Mouse (Mus musculus): ENCODE measurements around the gene Senp2. TPM values are rescaled to one million over a fixed set of nuclear protein-coding genes. Genes with fewer than 3 reads are reported as not detected.

Senp2 gene
- total and polyA plus RNA-seq, 3 experiments = 37.8 to 60.8 (median 42.8) TPM

DNA sequence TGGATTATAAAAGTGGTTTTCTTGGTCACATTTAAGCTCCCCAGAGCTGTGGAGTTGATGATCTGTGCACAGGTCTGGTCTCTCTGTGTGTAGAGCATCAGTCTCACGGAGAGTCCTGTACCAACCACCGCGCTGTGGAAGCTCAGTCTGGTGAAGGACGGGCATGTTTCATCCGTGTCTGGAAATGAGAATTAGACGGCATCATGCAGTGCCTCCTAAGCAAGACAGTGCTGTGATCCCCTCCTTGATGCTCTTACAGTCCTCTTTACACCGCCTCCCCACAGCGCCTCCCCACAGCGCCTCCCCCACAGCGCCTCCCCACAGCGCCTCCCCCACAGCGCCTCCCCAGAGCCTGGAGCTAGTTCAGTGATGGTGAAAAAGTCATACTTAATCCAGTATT is 25.2 kb upstream of the Senp2 start:
- Histone ChIP-seq H3K9ac (ENCODE audit: insufficient read depth, low read depth) (no peak overlapping the region), H3K4me2 (ENCODE audit: insufficient read depth, low read depth, poor library complexity, severe bottlenecking) (no peak overlapping the region), H3K27me3 (replicated peaks) (no peaks in the 10 kb centered on the region), H3K79me2 (replicated peaks; ENCODE audit: control insufficient read depth, extremely low read depth, insufficient read depth, poor library complexity, severe bottlenecking) (no peaks in the 10 kb centered on the region), H3K4me1 (ENCODE audit: control insufficient read depth in 1 of 2, insufficient read depth in 2 of 2) (peaks cover 3 to 15% of the 10 kb centered on the region in 2 experiments; a peak in 3 of 4 replicates), H3K36me3 (replicated peaks in 1 of 2; ENCODE audit: control insufficient read depth in 1 of 2, insufficient read depth in 1 of 2, low read length in 1 of 2) (no peaks in the 10 kb centered on the region), H3K4me3 (replicated peaks in 1 of 3; ENCODE audit: low read depth in 2 of 3, low read length in 2 of 3, poor library complexity in 1 of 3) (no peak overlapping the region), H3K27ac (ENCODE audit: insufficient read depth, low read depth) (no peak overlapping the region), H3K9me3 (replicated peaks; ENCODE audit: low read length) (no peaks in the 10 kb centered on the region)
- DNase-seq (ENCODE audit: extremely low read depth) = no peak
- TF ChIP-seq MEF2A (IDR thresholded peaks at IDR 0.05; ENCODE audit: borderline replicate concordance, low read depth, low read length) = no peak
- TF ChIP-seq TCF12 (IDR thresholded peaks at IDR 0.05; ENCODE audit: low read depth, low read length) = no peak
- TF ChIP-seq CHD1 (IDR thresholded peaks at IDR 0.05; ENCODE audit: low read depth, low read length) = no peak
- no peak for TF ChIP-seq ETS1 (conservative IDR thresholded peaks at IDR 0.05; ENCODE audit: low read depth, low read length)
- no peak for TF ChIP-seq USF1 (IDR thresholded peaks at IDR 0.05; ENCODE audit: low read depth, low read length)
- TF ChIP-seq TBP (conservative IDR thresholded peaks at IDR 0.05; ENCODE audit: low read depth, low read length) = no peak
- no peak for TF ChIP-seq ZMIZ1 (IDR thresholded peaks at IDR 0.05; ENCODE audit: low read depth, low read length)
- no peak for TF ChIP-seq RCOR1 (conservative IDR thresholded peaks at IDR 0.05; ENCODE audit: low read depth, low read length)
- no peak for TF ChIP-seq JUN (IDR thresholded peaks at IDR 0.05; ENCODE audit: insufficient read depth, low read depth, low read length)
- no peak for TF ChIP-seq RAD21 (IDR thresholded peaks at IDR 0.05; ENCODE audit: low read depth, low read length)
- TF ChIP-seq MYC (IDR thresholded peaks at IDR 0.05; ENCODE audit: low read depth, low read length) = no peak
- in situ Hi-C loops (cut with MboI; ENCODE audit: low pct_ligation_motif_present, low pct_unique_long_range_greater_than_20kb, low sequenced_read_pairs) = no loop called here
- dilution Hi-C loops (cut with MboI; ENCODE audit: extremely low pct_ligation_motif_present, extremely low pct_unique_long_range_greater_than_20kb, low sequenced_read_pairs) = no loop called here

GRCm38 (mm10) chr16:21986191-21986590 is 23.1 kb upstream of the Senp2 start:
- no peak overlapping the region for H3K9ac ChIP-seq (ENCODE audit: insufficient read depth, low read depth)
- no peaks in the 10 kb centered on the region for H3K79me2 ChIP-seq (replicated peaks; ENCODE audit: control insufficient read depth, extremely low read depth, insufficient read depth, poor library complexity, severe bottlenecking)
- H3K9me3 ChIP-seq (replicated peaks; ENCODE audit: low read length) = no peaks in the 10 kb centered on the region
- no peaks in the 10 kb centered on the region for H3K36me3 ChIP-seq (replicated peaks in 1 of 2; ENCODE audit: control insufficient read depth in 1 of 2, insufficient read depth in 1 of 2, low read length in 1 of 2)
- dilution Hi-C loops (cut with MboI; ENCODE audit: extremely low pct_ligation_motif_present, extremely low pct_unique_long_range_greater_than_20kb, low sequenced_read_pairs) = no loop called here
- TF ChIP-seq EP300 (IDR thresholded peaks at IDR 0.05; ENCODE audit: low read length) (no peak), MAX (IDR thresholded peaks at IDR 0.05; ENCODE audit: low read length) (no peak), ZNF384 (IDR thresholded peaks at IDR 0.05; ENCODE audit: low read depth, low read length) (no peak), USF1 (IDR thresholded peaks at IDR 0.05; ENCODE audit: low read depth, low read length) (no peak), KAT2A (IDR thresholded peaks at IDR 0.05; ENCODE audit: insufficient replicate concordance, low read length) (no peak), ZMIZ1 (IDR thresholded peaks at IDR 0.05; ENCODE audit: low read depth, low read length) (no peak), POLR2A (IDR thresholded peaks at IDR 0.05; ENCODE audit: low read depth, low read length) (no peak), USF2 (conservative IDR thresholded peaks at IDR 0.05; ENCODE audit: low read depth, low read length) (no peak), ZKSCAN1 (IDR thresholded peaks at IDR 0.05; ENCODE audit: borderline replicate concordance, low read depth, low read length) (no peak), E2F4 (IDR thresholded peaks at IDR 0.05; ENCODE audit: insufficient replicate concordance, low read depth, low read length) (no peak), CTCF (conservative IDR thresholded peaks at IDR 0.05 in 1 of 2, IDR thresholded peaks at IDR 0.05 in 1 of 2; ENCODE audit: low read depth in 2 of 2, low read length in 2 of 2) (no peak), ZC3H11A (IDR thresholded peaks at IDR 0.05; ENCODE audit: low read depth, low read length) (no peak), ELF1 (IDR thresholded peaks at IDR 0.05; ENCODE audit: low read depth, low read length) (no peak), GABPA (IDR thresholded peaks at IDR 0.05; ENCODE audit: insufficient replicate concordance, low read depth, low read length) (no peak), TCF12 (IDR thresholded peaks at IDR 0.05; ENCODE audit: low read depth, low read length) (no peak), JUND (conservative IDR thresholded peaks at IDR 0.05; ENCODE audit: low read depth, low read length) (no peak), CHD1 (IDR thresholded peaks at IDR 0.05; ENCODE audit: low read depth, low read length) (no peak), NRF1 (IDR thresholded peaks at IDR 0.05; ENCODE audit: low read depth, low read length) (no peak), SMC3 (IDR thresholded peaks at IDR 0.05; ENCODE audit: low read depth, low read length) (no peak)
- peaks cover 3 to 15% of the 10 kb centered on the region in 2 experiments; a peak in 3 of 4 replicates for H3K4me1 ChIP-seq (ENCODE audit: control insufficient read depth in 1 of 2, insufficient read depth in 2 of 2)
- H3K27me3 ChIP-seq (replicated peaks) = no peaks in the 10 kb centered on the region
- H3K27ac ChIP-seq (ENCODE audit: insufficient read depth, low read depth) = no peak overlapping the region
- no peak overlapping the region for H3K4me3 ChIP-seq (replicated peaks in 1 of 3; ENCODE audit: low read depth in 2 of 3, low read length in 2 of 3, poor library complexity in 1 of 3)
- H3K4me2 ChIP-seq (ENCODE audit: insufficient read depth, low read depth, poor library complexity, severe bottlenecking) = no peak overlapping the region
- in situ Hi-C loops (cut with MboI; ENCODE audit: low pct_ligation_motif_present, low pct_unique_long_range_greater_than_20kb, low sequenced_read_pairs) = no loop called here
- DNase-seq (ENCODE audit: extremely low read depth) = no peak

Measured in CH12.LX (cell line).